Mouse (Mus musculus): ENCODE data around the gene Vdac1. TPM values are rescaled to one million over a fixed set of nuclear protein-coding genes. Genes with fewer than 3 reads are reported as not detected.
"Not testable (repeated sequence)": the region's sequence is repeated elsewhere in the genome, so short reads cannot be mapped to it uniquely, and the experiment has no call there.

Gene Vdac1
- polyA plus RNA-seq, 1 experiment from 2014 or later: 244 TPM

DNA sequence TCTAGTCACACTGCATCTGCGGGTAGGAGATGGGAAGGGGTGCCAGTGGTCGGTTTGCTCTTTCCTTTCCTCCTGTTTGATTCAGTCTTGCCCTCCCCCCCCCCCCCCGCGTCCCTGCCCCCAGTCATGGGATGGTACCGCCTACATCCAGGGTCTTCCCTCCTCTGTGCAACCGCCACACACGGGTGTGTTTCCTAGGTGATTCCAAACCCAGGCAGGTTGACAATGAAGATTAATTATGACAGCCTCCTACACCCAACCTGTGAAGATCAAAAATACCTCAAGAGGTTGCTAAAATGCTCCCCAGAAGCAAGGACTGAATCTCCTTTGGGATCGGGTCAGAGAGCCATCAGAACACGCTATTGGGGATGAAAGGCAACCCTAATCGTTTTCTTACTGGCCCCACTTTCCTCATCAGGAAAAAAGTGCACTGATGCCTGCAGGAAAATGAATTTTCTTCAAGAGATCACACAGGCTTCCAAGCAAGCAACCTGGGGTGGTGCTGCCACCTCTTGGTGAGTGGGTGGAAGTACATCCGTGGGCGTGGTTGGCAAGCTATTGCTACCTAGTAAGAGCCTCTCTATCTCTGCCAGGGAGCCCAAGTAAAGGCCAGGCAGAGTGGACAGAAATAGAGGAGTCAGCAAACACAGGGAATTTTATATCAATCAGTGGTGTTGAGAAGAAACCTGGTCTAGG is 14.6 kb upstream of the Vdac1 start:
- Histone ChIP-seq H3K4me1 (peaks cover 6% of the 10 kb centered on the region; the same call in 1 of the 2 replicates), H3K9me3 (no peaks in the 10 kb centered on the region), H3K36me3 (no peaks in the 10 kb centered on the region), H3K4me3 (peak overlapping the region; percentile 39), H3K27me3 (no peaks in the 10 kb centered on the region), H3K4me2 (replicated peaks) (peak overlapping the region; percentile 62), H3K27ac (no peak overlapping the region), H3K9ac (no peak overlapping the region)
- WGBS: 10% methylated on average over 10 of the region's 12 CpGs
- 0 out of 2 replicates have a peak, but pooled peaks have one; percentile 68 for ATAC-seq (ENCODE audit: low FRiP score, low read depth)

DNA sequence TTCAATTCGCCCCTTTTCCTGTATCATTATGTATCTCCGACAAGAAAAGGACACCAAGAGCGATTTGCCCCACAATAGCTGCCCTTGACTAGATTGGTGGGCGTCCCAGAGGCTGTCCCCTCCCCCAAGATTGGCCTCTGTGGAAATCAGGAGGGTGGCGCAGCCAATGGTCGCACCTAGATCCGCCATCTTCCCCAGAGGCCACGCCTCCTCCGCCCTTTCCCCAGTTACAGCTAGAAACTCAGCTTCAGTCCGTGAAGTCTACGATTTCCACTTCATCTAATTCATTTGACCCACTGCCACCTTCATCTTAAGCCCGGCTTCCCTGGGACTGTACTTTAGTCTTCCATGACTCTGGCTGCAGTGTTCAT is 14.0 kb upstream of the Vdac1 start:
- peaks cover 3% of the 10 kb centered on the region; the same call in 1 of the 2 replicates for H3K4me1 ChIP-seq
- no peaks in the 10 kb centered on the region for H3K27me3 ChIP-seq
- ATAC-seq (ENCODE audit: low FRiP score, low read depth): peak; percentile 75; the same call in 1 of the 2 replicates
- peak overlapping the region; percentile 39 for H3K4me3 ChIP-seq
- WGBS: 3% methylated on average over 12 of the region's 12 CpGs
- H3K36me3 ChIP-seq: no peaks in the 10 kb centered on the region
- H3K27ac ChIP-seq: no peak overlapping the region
- H3K4me2 ChIP-seq (replicated peaks): peak overlapping the region; percentile 62
- H3K9me3 ChIP-seq: no peaks in the 10 kb centered on the region
- H3K9ac ChIP-seq: no peak overlapping the region

DNA sequence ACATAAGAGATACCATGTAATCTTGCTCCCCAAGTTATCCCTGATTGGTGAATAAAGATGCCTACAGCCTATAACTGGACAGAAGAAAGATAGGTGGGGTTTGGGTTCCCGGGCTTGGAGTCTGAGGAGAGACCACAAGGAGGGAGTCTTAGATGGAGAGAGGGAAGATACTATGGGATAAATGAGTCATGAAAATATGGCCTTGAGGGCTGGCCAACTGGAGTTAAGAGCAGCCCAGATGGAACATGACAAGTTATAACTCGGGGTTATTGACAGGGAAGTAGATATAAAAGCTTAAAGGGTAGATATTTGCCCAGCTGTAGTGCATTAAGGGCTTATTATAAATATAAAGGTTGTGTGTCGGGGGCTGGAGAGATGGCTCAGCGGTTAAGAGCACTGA is 12.5 kb upstream of the Vdac1 start:
- H3K27me3 ChIP-seq: no peaks in the 10 kb centered on the region
- 79% methylated on average over 4 of the region's 4 CpGs for WGBS
- no peak overlapping the region for H3K4me3 ChIP-seq
- H3K4me1 ChIP-seq: peaks cover 3% of the 10 kb centered on the region; the same call in 1 of the 2 replicates
- no peak overlapping the region for H3K9ac ChIP-seq
- no peak overlapping the region for H3K4me2 ChIP-seq (replicated peaks)
- ATAC-seq (ENCODE audit: low FRiP score, low read depth): no peak
- H3K9me3 ChIP-seq: no peaks in the 10 kb centered on the region
- no peak overlapping the region for H3K27ac ChIP-seq
- no peaks in the 10 kb centered on the region for H3K36me3 ChIP-seq

DNA sequence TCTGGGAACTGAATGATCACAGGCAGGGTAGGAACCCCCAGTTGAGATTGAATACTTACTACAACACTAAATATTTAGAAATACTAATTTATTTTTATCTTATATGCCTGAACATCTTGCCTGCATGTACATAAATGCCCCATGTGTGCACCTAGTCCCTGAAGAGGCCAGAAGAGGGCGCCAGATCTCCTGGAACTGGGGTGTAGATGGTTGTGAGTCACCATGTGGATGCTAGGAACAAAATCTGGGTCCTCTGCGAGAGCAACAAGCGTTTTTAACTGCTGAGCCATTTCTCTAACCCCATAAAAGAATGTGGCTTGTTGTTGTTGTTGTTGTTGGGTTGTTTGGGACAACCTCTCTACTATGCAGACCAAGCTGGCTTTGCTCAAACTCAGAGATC is 11.9 kb upstream of the Vdac1 start:
- no peaks in the 10 kb centered on the region for H3K36me3 ChIP-seq
- H3K4me2 ChIP-seq (replicated peaks): no peak overlapping the region
- no peaks in the 10 kb centered on the region for H3K27me3 ChIP-seq
- H3K4me3 ChIP-seq: no peak overlapping the region
- H3K9ac ChIP-seq: no peak overlapping the region
- ATAC-seq (ENCODE audit: low FRiP score, low read depth): no peak
- 67% methylated on average over 3 of the region's 3 CpGs for WGBS
- no peak overlapping the region for H3K27ac ChIP-seq
- H3K4me1 ChIP-seq: peaks cover 3% of the 10 kb centered on the region; the same call in 1 of the 2 replicates
- H3K9me3 ChIP-seq: no peaks in the 10 kb centered on the region

DNA sequence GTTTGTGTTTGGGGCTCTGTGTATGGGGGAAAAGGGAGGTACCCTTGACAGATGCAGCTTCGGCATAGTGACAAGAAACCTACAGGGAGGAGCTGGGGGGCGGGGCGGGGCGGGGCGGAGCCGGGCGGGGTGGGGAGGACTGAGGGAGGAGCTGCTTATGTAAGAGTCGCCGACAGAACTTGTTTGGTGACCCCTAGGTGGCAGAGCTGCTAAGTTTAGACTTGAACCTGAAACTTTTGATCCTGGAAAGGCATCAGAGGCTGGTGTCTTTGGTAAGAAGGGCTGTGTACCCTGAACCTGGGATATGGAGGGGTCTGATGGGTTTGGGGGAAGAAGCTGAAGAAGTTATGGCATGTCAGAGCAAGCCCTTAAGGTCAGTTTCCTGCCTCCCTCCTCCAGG is 9.7 kb upstream of the Vdac1 start:
- H3K4me3 ChIP-seq: no peak overlapping the region
- H3K36me3 ChIP-seq: no peaks in the 10 kb centered on the region
- ATAC-seq (ENCODE audit: low FRiP score, low read depth): no peak
- peaks cover 3% of the 10 kb centered on the region; the same call in 1 of the 2 replicates for H3K4me1 ChIP-seq
- no peaks in the 10 kb centered on the region for H3K9me3 ChIP-seq
- no peak overlapping the region for H3K4me2 ChIP-seq (replicated peaks)
- WGBS: 2% methylated on average over 9 of the region's 9 CpGs
- no peak overlapping the region for H3K27ac ChIP-seq
- H3K27me3 ChIP-seq: no peaks in the 10 kb centered on the region
- H3K9ac ChIP-seq: no peak overlapping the region

DNA sequence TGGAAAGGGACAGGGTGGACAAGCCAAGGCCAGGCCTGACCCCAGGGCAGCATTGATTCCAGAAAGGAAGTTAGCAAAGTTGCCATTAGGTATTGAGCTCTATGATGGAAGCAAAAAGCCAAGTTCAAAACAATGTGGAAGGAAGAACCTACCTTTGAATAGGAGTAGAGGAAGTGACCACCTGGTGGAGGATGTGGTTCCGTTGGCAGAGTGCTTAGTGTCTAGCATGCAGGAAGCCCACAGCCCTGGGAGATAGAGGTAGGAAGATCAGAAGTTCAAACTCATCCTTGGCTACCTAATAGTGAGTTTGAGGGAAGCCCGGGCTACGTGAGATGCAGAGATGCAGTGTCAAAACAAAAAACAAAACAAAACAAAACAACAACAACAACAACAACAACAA is 8.4 kb upstream of the Vdac1 start:
- Histone ChIP-seq H3K36me3 (no peaks in the 10 kb centered on the region), H3K9ac (no peak overlapping the region), H3K27me3 (no peaks in the 10 kb centered on the region), H3K27ac (no peak overlapping the region), H3K9me3 (no peaks in the 10 kb centered on the region), H3K4me1 (no peaks in the 10 kb centered on the region), H3K4me2 (replicated peaks) (no peak overlapping the region), H3K4me3 (no peak overlapping the region)
- WGBS: 92% methylated on average over 3 of the region's 3 CpGs
- ATAC-seq (ENCODE audit: low FRiP score, low read depth): no peak

DNA sequence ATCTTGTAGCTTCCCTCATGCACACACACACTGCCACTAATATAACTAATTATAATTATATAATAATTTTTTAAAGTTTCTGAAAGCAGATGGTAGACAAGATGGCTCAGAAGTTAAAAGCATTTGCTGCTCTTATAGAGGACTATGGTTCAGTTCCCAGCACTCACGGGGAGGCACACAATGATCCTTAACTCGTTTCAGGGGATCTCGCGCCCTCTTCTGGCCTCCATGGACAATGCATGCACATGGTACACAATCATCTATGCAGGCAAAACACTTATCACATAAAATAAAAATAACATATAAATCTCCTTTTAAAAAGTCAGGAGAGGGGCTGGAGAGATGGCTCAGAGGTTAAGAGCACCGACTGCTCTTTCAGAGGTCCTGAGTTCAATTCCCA is 6.0 kb upstream of the Vdac1 start:
- H3K9me3 ChIP-seq: no peaks in the 10 kb centered on the region
- no peaks in the 10 kb centered on the region for H3K36me3 ChIP-seq
- H3K4me3 ChIP-seq: no peak overlapping the region
- H3K4me1 ChIP-seq: peaks cover 10% of the 10 kb centered on the region
- no peak overlapping the region for H3K27ac ChIP-seq
- H3K4me2 ChIP-seq (replicated peaks): no peak overlapping the region
- H3K9ac ChIP-seq: no peak overlapping the region
- WGBS: 88% methylated on average over 5 of the region's 5 CpGs
- H3K27me3 ChIP-seq: no peaks in the 10 kb centered on the region
- no peak for ATAC-seq (ENCODE audit: low FRiP score, low read depth)

DNA sequence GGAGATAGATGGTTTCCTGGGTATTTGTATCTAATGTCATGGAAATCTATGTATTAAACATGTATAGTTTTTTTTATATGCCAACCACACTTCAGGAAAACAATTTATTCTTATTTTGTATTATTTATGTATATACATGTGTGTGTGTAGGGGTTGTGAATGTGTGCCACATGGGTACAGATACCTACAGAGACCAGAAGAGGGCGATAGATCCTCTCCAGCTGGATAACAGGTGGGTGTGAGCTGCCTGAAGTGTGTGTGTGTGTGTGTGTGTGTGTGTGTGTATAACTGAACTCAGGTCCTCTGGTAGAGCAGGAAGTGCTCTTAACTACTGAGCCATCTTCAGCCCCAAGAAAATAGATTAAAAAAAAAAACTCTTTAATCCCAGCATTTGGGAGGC is 5.1 kb upstream of the Vdac1 start:
- no peaks in the 10 kb centered on the region for H3K36me3 ChIP-seq
- WGBS: 75% methylated on average over 1 of the region's 1 CpGs
- ATAC-seq (ENCODE audit: low FRiP score, low read depth): no peak
- no peak overlapping the region for H3K27ac ChIP-seq
- H3K4me1 ChIP-seq: peaks cover 16% of the 10 kb centered on the region
- H3K9ac ChIP-seq: no peak overlapping the region
- H3K27me3 ChIP-seq: no peaks in the 10 kb centered on the region
- no peak overlapping the region for H3K4me3 ChIP-seq
- H3K4me2 ChIP-seq (replicated peaks): no peak overlapping the region
- no peaks in the 10 kb centered on the region for H3K9me3 ChIP-seq

DNA sequence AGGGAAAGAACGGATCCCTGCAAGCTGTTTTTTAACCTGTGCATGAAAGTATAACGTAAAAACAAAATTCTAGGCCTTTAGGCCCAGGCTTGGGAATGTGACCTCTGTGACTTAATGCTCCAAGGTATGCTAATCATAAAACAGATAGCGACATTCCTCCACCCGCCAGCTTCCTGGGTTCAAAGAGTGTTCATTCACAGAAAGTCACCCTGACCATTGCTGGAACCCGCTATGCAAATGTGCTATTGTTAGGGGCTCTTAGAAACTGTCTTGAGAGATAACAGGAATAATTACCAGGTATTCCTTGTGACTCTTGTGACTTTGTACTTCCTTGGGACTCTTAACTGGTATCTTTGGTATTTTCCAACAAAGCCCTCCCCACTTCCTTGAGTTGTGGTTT is 3.6 kb upstream of the Vdac1 start:
- peaks cover 18% of the 10 kb centered on the region for H3K4me1 ChIP-seq
- not testable (repeated sequence) for H3K36me3 ChIP-seq; H3K27me3 ChIP-seq; H3K9me3 ChIP-seq; H3K4me3 ChIP-seq; H3K27ac ChIP-seq; H3K4me2 ChIP-seq (replicated peaks); ATAC-seq (ENCODE audit: low FRiP score, low read depth); H3K9ac ChIP-seq
- whole genome bisulfite sequencing: 91% methylated on average over 5 of the region's 5 CpGs

DNA sequence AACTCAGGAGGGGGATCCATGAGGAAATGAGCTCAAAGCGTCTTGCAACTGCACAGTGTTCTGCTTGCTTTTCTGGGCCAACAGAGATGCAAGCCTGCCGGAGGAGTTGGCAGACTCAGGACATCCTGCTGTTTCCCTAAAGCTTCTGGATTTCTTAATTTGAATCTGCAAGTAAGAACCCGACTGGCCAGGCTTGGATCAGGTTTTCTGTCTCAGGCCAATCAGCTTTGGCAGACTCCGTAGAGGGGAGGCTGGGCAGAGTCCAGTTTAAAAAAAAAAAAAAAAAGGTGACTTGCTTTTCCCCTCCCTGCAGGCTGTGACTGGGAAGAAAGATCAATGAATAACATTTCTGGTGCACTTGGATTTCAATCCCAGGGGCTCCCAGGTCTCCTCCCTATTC is 2.1 kb upstream of the Vdac1 start:
- Histone ChIP-seq H3K9me3 (no peaks in the 10 kb centered on the region), H3K36me3 (no peaks in the 10 kb centered on the region), H3K27me3 (no peaks in the 10 kb centered on the region), H3K4me1 (peaks cover 31% of the 10 kb centered on the region), H3K4me3 (peak overlapping the region; percentile 8; the same call in 1 of the 2 replicates), H3K9ac (no peak overlapping the region), H3K4me2 (replicated peaks) (peak overlapping the region; percentile 19; the same call in 1 of the 2 replicates), H3K27ac (no peak overlapping the region)
- ATAC-seq (ENCODE audit: low FRiP score, low read depth): no peak
- 22% methylated on average over 4 of the region's 4 CpGs for WGBS

DNA sequence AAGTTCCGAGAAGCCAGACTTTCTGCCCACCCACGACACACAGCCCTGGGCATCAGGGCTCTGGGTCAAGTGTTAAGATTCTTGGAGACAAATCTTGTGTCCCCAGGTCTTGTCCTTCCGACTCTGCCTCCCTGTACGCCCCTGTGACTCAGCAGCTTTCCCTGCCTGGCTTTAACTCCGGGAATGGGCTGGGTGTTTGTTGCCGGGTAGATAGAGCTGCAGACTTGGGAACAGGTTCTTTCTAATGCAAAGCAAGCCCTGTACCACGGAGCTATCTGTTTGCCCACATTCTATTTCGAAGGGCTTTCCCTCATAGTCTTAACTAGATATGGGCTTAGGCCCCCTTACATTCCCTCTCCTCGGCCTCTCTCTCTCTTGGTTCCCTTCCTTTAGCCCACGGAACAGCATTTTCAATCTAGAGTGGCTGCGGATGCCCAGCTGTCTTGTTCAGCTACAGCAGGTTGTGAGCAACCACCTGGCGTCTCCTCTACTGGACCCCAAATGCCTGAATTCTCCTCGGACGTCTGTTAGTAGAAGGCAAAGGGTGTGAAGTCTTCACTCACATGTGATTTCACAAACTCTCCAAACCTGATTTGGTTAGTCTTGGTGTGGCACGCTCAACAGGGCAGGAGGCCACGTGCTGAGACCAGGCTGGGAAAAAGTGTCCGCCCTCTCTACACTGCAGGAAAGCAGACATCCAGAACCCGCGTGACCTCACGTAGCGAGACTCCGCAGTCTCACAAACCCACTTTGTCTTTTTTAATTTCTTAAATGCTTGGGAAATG is 782 bp upstream of the Vdac1 start:
- H3K27ac ChIP-seq: peak overlapping the region; percentile 93
- peak overlapping the region; percentile 96 for H3K4me2 ChIP-seq (replicated peaks)
- H3K27me3 ChIP-seq: no peaks in the 10 kb centered on the region
- H3K9me3 ChIP-seq: no peaks in the 10 kb centered on the region
- peak; percentile 4; the same call in 1 of the 2 replicates for ATAC-seq (ENCODE audit: low FRiP score, low read depth)
- peaks cover 45% of the 10 kb centered on the region for H3K4me1 ChIP-seq
- no peaks in the 10 kb centered on the region for H3K36me3 ChIP-seq
- peak overlapping the region; percentile 94 for H3K4me3 ChIP-seq
- H3K9ac ChIP-seq: peak overlapping the region; percentile 95
- 16% methylated on average over 22 of the region's 22 CpGs for WGBS

DNA sequence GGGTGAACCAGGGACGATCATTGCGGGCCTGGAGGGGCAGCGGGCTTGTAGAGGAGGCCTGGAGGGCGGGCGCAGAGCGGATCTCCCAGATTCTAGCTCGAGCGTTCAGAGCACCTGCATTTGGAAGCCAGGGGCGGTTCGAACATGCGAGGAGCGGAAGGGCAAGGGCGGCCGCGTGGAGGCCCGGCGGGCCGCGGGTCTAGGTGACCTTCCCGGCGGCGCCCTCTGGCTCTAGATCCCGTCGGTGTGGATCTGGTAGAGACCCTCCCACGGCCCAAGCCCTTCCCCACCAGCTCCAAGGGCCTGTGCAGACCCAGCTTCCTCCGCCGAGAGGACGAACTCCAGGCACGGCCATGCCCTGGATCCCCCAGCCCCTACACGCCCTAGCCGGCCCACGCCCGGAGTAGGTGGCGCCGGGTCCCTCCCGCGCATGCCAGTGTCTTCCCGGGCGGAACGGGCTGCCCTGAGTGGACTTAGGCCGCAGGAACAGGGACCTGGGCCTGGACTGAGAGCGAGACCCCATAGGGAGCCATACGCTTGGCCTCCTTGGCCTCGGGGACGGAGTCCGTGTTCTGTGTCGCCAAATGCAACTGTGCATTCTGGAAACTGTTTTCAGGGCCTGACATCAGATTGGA is 744 bp downstream of the Vdac1 start:
- H3K9ac ChIP-seq: peak overlapping the region; percentile 95
- H3K4me2 ChIP-seq (replicated peaks): peak overlapping the region; percentile 96
- no peaks in the 10 kb centered on the region for H3K36me3 ChIP-seq
- H3K9me3 ChIP-seq: no peaks in the 10 kb centered on the region
- no peaks in the 10 kb centered on the region for H3K27me3 ChIP-seq
- H3K27ac ChIP-seq: peak overlapping the region; percentile 93
- peaks cover 59% of the 10 kb centered on the region for H3K4me1 ChIP-seq
- WGBS: under 1% methylated on average over 47 of the region's 47 CpGs
- peak overlapping the region; percentile 94 for H3K4me3 ChIP-seq
- no peak; the same call in 1 of the 2 replicates for ATAC-seq (ENCODE audit: low FRiP score, low read depth)
